Mouse (Mus musculus) Patski (cell line): ENCODE measurements around the gene Acss2. TPM values are rescaled to one million over a fixed set of nuclear protein-coding genes. Genes with fewer than 3 reads are reported as not detected.

ENCODE experiments used
- ATAC-seq: fragments of 100-300 bp; one replicate; pipeline ENCODE4 v1.8.0; 2021
- CTCF ChIA-PET: fragments of 350-600 bp; sonication (Branson Sonifier 250); formaldehyde crosslinking; loops from one replicate; lab custom pipeline; 2022; ENCODE audit warnings: inconsistent platforms; lab: Charles Lee
- POLR2A ChIA-PET: fragments of 350-600 bp; sonication (Branson Sonifier 250); formaldehyde crosslinking; loops from one replicate; lab custom pipeline; 2022; ENCODE audit warnings: antibody characterized with exemption, inconsistent platforms; lab: Charles Lee
- DNase-seq: peaks from one replicate; pipeline ENCODE4 v3.0.0-alpha.2; 2011; ENCODE audit warnings: low read depth, low spot score
- H3K27me3 ChIP-seq: fragments of 371-371 bp; one replicate; pipeline ENCODE4 v1.5.1; 2021
- CTCF ChIP-seq: fragments of 100-300 bp; IDR thresholded peaks from one replicate; pipeline ENCODE4 v1.5.1; 2021
- in situ Hi-C: fragments of 300-500 bp; cut with MboI; formaldehyde crosslinking; loops from 3 replicates; pipeline ENCODE4 v1.11.1; 2018; ENCODE audit warnings: low pct_unique_long_range_greater_than_20kb, mixed read lengths
- polyA plus RNA-seq: library from polyadenylated mRNA; unstranded; gene quantifications from one replicate; pipeline ENCODE4 v1.2.3, GENCODE M21; 2021

Acss2 gene
- polyA plus RNA-seq, 1 experiment from 2014 or later = 12.4 TPM

DNA sequence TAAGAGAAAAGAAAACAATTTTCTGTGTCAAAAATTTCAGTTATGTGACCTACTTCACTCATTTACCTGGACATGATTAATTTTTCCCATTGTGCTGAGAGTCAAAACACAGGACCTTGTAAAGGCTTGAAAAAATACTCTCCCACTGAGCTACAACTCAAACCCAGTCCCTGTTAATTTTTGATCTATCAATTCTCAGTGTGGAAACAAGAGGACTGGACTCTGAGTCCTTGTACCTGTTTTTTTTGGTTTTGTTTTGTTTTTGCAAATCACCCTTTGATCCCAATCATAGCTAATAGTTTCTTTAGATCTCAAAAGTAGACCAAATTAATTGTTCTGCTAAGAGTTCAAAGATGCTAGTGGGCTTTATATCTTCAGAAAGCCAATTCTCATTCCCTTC is 21.9 kb downstream of the Acss2 start:
- POLR2A ChIA-PET = no interaction called here
- no peak for DNase-seq
- no peaks in the 10 kb centered on the region for H3K27me3 ChIP-seq
- in situ Hi-C loops = no loop called here
- no peak for TF ChIP-seq CTCF
- ATAC-seq = no peak
- CTCF ChIA-PET = interaction anchor here (0.7 to 2.6 kb wide), 4 partner anchors 9 to 51 kb away, joined by 3 to 6 read pairs (median 4); no protein-coding TSS in a partner anchor

GRCm38 (mm10) chr2:155540822-155541458 is 23.2 kb downstream of the Acss2 start:
- no peak for ATAC-seq
- ChIA-PET CTCF (interaction anchor here (1.9 to 2.6 kb wide), 3 partner anchors 9 to 14 kb away, joined by 5 to 6 read pairs (median 5); no protein-coding TSS in a partner anchor), POLR2A (interaction anchor here (0.6 kb wide), 1 partner anchor 249 kb away, joined by 3 read pairs; no protein-coding TSS in a partner anchor)
- peak; percentile 35 for DNase-seq
- TF ChIP-seq CTCF = no peak
- in situ Hi-C loops = no loop called here
- H3K27me3 ChIP-seq = no peaks in the 10 kb centered on the region

DNA sequence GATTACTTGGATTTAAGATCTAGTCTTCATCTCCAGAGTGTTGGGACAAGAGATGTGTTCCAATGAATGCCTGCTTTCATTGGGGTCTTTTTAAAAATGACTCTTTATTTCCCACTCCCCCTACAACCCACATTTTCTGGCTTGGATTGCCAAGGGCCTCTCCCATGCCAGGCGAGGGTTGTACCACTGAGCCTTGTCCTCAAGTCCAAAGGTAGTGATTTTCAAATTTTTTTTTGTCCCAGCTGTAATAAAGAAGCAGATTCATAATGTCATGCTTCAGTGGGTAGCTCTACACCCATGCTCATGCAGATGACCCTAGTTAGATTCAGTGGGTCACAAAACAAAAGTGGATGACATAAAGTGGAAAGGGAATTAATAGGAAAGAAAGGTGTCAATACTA is 29.2 kb downstream of the Acss2 start:
- no peak for DNase-seq
- ChIA-PET POLR2A (no interaction called here), CTCF (no interaction called here)
- in situ Hi-C loops = no loop called here
- TF ChIP-seq CTCF = no peak
- H3K27me3 ChIP-seq = no peaks in the 10 kb centered on the region
- ATAC-seq = no peak

DNA sequence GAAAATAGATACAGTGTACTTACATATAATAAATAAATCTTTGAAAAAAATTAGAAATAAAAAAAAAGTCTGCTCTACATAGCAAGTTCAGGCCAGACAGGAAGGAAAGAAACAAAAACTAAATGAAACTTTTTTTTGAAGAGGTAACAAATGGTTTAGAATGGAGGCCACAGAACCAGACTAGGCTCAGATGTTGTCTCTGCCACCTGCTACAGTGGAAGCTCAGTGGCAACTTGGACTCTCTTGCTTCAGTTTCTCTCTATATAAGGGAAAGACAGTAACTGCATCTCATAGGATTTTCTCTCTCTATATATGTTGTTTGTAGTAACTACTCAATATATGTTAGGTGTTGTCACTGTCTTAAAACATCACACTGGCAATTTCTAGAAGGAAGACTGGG is 34.6 kb downstream of the Acss2 start:
- no peak for DNase-seq
- no peak for ATAC-seq
- POLR2A ChIA-PET = no interaction called here
- CTCF ChIA-PET = interaction anchor here (0.8 to 1.8 kb wide), 3 partner anchors 16 to 34 kb away, joined by 3 to 4 read pairs (median 3); partner anchors contain the start of genes Acss2 and Ggt7
- TF ChIP-seq CTCF = no peak
- in situ Hi-C loops = no loop called here
- H3K27me3 ChIP-seq = no peaks in the 10 kb centered on the region

GRCm38 (mm10) chr2:155552949-155553354 is 35.2 kb downstream of the Acss2 start:
- ChIA-PET CTCF (interaction anchor here (0.7 to 1.8 kb wide), 4 partner anchors 15 to 35 kb away, joined by 3 to 4 read pairs (median 3); partner anchors contain the start of genes Acss2 and Ggt7), POLR2A (no interaction called here)
- DNase-seq (no peak), ATAC-seq (no peak)
- H3K27me3 ChIP-seq = no peaks in the 10 kb centered on the region
- in situ Hi-C loops = no loop called here
- TF ChIP-seq CTCF = no peak

GRCm38 (mm10) chr2:155554426-155554985 is 36.8 kb downstream of the Acss2 start:
- in situ Hi-C loops = no loop called here
- TF ChIP-seq CTCF = no peak
- ATAC-seq (no peak), DNase-seq (no peak)
- CTCF ChIA-PET = interaction anchor here (1.0 to 1.4 kb wide), 2 partner anchors 13 to 18 kb away, joined by 4 to 5 read pairs; no protein-coding TSS in a partner anchor
- POLR2A ChIA-PET = no interaction called here
- H3K27me3 ChIP-seq = no peaks in the 10 kb centered on the region

DNA sequence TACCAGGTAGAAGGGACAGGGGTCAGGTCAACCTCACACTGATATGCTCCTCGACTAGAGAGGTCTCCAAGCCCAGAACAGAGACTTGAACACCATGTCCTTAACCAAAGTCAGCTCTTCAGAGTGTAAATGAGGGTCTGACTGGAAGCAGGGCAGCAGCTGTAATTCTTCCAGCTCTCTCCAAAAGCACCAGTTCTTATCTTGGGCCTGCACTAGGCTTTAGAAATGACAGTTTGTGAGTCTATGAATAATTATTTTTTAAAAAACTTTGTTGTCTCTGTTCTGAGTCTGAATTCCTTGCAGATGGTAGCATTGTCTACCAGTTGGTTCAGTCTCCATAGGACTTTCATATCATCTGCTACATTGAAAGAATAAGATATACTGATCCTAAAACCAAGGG is 44.5 kb downstream of the Acss2 start:
- in situ Hi-C loops = no loop called here
- POLR2A ChIA-PET = no interaction called here
- no peak for ATAC-seq

GRCm38 (mm10) chr2:155562934-155563333 is 45.2 kb downstream of the Acss2 start:
- ATAC-seq (no peak), DNase-seq (no peak)
- ChIA-PET POLR2A (no interaction called here), CTCF (interaction anchor here (1.1 kb wide), 1 partner anchor 35 kb away, joined by 3 read pairs; no protein-coding TSS in a partner anchor)
- in situ Hi-C loops = no loop called here
- TF ChIP-seq CTCF = no peak
- no peaks in the 10 kb centered on the region for H3K27me3 ChIP-seq

More for the DNA sequence above, 44.5 kb downstream of the Acss2 start:
- no peak for TF ChIP-seq CTCF
- H3K27me3 ChIP-seq = no peaks in the 10 kb centered on the region
- CTCF ChIA-PET = interaction anchor here (1.1 kb wide), 1 partner anchor 34 kb away, joined by 3 read pairs; no protein-coding TSS in a partner anchor
- DNase-seq = no peak

- no peak for TF ChIP-seq CTCF
- ATAC-seq (no peak), DNase-seq (no peak)
- CTCF ChIA-PET = interaction anchor here (1.5 kb wide), 1 partner anchor 15 kb away, joined by 3 read pairs; no protein-coding TSS in a partner anchor
- in situ Hi-C loops = no loop called here
- H3K27me3 ChIP-seq = no peaks in the 10 kb centered on the region
- POLR2A ChIA-PET = no interaction called here
These were observed 50.0 kb downstream of the Acss2 start for GRCm38 (mm10) chr2:155567751-155568150.

DNA sequence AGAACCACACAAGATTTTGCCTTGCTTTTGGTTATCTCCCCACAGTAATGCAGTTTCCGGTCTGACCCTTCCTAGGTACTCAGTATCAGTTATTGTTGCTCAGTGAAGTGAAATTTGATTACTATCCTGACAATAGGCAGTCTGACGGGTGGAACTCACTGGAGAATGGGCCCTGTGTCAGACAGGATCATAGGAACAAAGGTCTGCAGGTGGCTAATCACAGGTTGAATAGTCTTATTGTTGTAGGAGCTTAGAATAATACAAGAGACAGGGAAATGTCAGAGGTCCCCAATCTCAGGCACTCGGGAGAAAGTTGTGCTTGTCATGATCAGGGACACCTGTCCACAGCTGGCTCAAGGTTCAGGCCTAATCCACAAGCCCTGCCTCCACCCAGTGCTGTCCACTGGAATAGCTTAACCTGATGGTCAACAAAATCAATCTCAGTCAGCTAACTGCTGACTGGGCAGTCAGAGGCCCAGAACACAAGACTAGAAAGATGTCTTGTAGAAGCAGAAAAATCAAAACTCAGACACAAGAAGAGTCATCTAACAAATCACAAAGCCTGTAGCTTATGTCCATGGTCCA is 51.6 kb downstream of the Acss2 start:
- in situ Hi-C loops = no loop called here
- CTCF ChIA-PET = interaction anchor here (1.5 kb wide), 1 partner anchor 16 kb away, joined by 3 read pairs; no protein-coding TSS in a partner anchor
- POLR2A ChIA-PET = no interaction called here
- no peaks in the 10 kb centered on the region for H3K27me3 ChIP-seq
- TF ChIP-seq CTCF = no peak
- no peak for ATAC-seq
- DNase-seq = no peak
